Mouse (Mus musculus) adrenal gland, postnatal 36 days (tissue): ENCODE data around the gene Ltbr. TPM values are rescaled to one million over a fixed set of nuclear protein-coding genes. Genes with fewer than 3 reads are reported as not detected.

Source experiments
- DNase-seq, 2 experiments: peaks; one replicate each; pipeline ENCODE4 v3.0.0; 2021; ENCODE audit warnings: mixed read lengths in 1 of 2
- total RNA-seq, 2 experiments: library from RNA; stranded (reverse); gene quantifications; 2 replicates each; pipeline ENCODE4 v1.2.3; 2021

The Ltbr gene
- total RNA-seq, 2 experiments from 2014 or later: 76.7 to 87.4 TPM

DNA sequence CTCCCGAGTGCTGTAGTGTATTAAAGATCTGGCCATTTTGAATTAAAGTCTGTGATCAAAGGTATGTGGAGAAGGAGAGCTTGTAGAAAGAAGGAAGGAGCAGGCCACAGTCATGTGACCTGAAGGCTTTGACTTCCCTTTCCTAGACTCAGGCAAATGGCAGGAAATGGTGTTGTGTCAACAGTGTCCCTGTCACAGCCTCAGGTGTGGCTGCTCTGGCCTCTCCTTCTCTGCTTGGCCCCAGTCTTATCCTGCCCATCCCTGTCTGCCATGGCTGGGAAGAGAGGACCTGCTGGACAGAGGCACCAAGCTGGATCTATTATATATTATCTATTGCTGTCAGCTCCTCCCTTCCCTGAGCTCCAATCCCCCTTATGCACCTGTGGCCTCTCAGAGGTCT is 31.9 kb upstream of the Ltbr start:
- DNase-seq: no peak

DNA sequence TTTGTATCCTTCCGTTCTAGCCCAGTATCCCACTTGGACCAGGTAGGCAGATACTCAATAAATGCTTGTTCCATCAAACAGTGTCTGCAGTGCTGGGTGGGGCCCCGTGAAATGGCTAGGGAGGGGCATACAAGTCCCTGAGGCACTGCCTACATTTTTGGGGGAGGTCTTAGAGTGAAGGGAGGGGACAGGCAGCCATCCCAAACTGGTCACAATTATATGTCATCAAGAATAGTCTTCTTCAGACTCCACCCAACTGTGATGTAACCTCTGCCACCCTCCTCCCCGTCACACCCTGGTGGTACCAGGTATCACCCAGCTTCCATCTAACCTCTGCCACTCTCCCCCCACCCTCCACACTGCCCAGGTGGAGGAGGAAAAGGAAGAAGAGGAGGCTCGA is 31.2 kb upstream of the Ltbr start:
- DNase-seq: no peak

DNA sequence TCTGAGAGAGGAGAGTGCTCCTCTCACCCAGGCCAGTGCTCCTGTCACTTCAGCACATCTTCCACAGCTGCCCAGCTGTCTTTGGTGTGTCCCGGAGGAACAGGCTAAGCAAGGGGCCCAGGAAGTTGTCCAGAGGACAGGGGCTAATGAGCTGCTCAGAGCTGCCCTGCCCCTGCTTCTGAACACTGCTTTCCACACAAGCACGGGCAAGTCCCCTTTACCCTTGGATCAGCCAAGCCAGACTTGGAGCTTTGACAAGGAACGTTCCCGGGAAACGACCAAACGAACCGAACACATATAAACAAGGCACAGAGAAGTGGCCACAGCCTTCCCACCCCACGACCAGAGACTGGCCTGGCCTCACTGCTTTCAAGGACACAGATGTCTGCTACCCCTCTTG is 30.4 kb upstream of the Ltbr start:
- DNase-seq: no peak

DNA sequence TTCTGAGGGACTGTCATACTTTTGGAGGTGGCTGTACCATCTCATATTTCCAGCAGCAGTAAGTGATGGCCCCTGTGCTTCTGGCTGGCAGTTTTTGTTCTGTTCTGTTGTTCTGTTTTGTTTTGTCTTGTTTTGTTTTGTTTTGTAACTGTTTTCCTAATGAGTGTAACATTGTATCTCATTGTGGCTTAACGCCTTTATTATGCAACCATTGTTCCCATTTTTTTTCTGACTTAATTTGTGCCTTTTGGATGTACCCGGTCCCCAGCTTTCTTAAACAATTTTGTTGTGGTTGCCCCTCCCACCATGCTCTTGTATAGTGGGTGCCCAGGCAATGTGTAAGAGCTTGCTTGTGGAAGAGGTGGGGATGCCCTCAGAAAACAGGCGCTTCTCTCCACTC is 28.5 kb upstream of the Ltbr start:
- DNase-seq: no peak

DNA sequence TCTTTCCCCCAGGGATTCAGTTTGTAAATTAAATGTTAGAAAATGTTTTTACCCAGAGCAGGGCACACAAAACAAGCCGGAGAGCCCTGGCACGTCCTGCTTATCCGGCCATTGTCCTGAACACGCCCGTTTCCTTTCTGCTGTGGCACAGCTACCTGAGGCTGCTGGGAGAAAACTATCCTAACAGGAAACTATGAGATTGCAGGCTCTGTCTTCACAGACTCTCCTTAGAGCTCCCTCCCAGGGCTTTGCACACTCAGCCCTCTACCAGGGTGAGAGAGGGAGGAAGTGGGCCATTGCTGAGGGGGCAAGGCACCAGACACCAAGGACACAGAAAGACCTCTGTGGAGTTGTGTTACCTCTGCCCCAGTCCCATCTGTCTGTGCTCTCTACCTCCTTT is 26.6 kb upstream of the Ltbr start:
- no peak for DNase-seq

DNA sequence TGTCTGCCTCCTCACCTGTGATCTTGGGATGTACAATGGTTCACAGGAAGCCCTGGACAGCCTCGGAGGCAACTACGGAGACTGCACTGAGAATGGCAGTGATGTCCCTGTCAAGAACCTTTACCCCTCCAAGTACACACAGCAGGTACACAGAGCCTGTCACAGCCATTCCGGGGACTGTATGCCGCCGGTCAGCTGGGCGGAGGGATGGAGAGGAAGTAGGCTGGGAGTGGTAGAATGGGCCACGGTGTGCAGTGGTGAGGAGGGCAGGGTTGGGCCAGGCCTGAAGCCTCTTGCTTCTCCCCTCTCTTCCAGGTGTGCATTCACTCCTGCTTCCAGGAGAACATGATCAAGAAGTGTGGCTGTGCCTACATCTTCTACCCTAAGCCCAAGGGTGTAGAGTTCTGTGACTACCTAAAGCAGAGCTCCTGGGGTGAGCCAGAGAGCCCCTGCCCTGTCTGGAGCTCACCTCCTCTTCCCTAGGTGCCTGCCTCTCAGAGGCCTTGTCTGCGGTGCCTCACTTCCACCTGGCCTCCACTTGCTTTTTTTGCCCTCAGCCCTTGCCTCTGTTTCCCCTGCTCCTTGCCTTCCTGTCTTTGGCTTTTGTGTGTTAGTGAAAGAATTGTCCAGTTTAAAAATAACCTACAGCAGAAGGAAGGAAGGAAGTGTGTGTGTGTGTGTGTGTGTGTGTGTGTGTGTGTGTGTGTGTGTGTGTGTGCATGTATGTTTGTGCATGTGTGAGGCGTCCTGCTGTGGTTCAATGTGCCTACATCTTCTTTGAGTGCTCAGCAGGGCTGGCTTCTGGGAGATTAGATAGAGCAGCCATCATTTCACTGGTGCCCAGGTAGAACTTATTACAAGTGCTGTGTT is 25.3 kb upstream of the Ltbr start:
- DNase-seq: no peak

DNA sequence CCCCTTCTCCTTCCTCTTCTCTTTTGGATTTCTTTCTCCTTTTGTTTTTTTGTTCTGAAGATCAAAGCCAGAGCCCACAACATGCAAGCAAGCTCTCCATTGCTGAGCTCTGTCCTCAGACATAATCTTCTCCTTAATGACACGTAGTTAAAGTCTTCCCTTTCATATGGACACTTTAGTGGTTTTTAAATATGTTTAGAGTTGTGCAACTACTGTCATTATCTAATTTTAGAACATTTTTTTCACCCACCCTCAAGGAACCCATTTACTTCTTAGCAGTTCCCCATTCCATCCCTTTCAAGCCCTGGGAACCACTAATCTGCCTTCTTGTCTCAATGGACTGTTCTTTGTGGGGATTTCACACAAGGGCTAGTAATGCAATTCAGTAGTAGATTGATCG is 20.7 kb upstream of the Ltbr start:
- no peak for DNase-seq

DNA sequence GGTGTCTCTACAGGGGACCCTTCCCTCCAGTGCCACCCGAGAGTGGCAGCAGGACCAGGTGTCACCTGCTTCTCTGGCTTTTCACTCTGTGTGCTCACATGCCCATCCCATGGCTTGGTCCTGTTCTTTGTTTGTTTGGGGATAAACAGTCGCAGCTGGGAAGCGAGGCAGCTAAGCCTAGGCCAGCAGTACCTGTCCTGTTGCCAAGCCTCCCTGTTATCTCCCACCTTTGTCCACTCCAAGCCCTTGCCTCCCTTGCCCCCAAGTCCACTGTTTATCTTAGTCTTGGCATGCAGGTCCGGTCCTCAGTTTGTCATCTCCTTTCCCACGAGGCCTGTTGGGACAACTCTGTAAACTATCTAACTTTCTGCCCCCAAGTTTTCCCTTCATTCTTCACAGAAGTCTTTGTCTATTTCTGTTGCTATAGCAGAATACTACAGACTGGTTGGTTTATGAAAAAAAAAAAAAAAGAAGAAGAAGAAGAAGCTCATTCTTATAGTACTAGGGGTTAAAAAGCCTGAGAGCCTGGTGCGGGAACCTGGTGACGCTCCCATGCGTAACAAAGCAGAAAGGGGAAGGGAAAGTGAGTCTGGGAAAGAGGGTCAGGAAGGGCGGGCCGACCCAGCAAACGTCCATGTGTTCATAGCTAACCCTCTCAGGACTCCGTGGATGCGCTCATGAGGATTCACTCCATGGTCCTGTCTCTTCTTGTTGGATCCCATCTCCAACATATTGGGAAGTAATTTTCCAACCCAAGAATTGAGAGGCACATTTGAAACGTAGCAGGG is 19.6 kb upstream of the Ltbr start:
- no peak for DNase-seq

DNA sequence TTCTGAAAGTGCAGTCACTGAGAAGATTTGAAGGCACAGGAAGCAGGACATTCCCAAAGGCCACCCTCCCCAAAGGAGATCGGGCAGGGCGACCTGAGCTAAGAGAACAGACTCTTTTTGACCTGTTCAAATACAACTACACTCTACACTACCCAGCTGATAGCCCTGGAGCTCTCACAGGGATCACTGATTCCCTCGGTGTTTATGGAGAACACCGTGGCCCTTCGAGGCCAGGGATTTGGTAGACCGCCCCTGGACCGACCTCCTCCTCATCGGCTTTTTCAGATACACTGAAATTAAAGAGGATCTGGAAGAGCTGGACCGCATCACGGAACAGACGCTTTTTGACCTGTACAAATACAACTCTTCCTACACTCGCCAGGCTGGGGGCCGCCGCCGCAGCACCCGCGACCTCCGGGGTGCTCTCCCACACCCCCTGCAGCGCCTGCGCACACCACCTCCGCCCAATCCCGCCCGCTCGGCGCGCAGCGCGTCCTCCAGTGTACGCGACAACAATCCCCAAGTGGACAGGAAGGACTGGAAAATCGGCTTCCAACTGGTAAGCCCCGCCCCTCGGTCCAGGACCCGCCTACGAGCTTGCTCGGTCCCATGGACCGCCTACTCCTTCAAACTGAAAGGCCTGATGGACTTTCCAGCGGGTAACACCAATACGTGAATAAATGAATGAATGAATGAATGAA is 17.1 kb upstream of the Ltbr start:
- peak; percentile 97 to 98 for DNase-seq

DNA sequence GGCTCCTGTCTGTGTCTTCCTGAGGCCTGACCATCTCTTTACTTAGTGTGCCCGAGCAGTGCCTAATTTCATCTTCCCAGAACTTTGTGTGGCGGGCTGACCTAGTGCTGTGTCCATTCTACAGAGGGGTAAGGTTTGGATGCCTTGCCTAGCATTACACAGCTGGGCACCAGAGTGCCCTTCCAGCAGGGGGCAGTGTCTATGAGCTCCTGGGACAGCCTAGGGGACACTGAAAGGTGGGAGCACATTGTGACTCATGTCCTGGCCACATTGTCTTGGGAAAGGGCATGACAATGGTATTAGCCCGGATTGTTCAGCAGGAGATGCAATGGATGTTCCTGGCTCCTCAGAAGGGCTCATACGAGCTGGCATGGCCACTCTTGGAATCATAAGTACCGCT is 14.6 kb upstream of the Ltbr start:
- DNase-seq: peak; percentile 75 to 79

DNA sequence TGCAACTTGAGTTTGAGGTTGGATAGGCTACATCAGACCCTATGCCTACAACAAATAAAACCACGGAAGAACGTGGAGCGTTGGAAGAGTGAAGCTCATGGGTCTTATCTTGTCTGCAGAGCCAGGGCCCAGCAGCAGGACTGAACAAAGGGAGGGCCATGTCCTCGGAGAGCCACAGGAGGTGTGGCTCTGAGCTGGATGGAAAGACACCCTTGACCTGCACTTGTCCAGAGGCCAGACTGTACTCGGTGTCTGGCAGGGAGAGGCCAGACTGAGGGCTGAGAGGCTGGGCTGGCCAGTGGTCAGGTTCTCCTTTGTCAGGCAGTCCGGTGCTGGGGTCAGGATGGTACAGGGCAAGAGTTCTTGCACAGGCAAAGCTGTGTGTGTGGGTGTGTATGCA is 11.7 kb upstream of the Ltbr start:
- DNase-seq: peak; percentile 59

DNA sequence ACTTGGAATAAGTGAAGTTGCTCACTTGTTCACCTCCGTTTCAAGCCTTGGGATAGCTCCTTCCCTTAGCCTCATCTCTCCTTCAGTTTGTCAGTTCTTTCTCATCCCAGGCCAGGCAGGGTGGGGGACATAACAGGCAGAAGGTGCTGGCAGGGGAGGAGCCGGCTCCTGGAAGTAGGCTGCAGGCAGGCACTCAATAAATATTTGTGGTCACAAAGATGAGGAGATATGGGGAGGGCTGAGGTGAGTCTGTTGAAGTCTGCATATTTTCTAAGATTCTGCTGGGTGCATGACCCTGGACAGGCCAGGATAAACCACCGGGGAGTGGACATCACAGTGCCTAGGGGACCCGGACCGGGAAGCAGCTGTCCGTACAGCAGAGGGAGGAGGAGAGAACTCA is 9.9 kb upstream of the Ltbr start:
- no peak for DNase-seq

DNA sequence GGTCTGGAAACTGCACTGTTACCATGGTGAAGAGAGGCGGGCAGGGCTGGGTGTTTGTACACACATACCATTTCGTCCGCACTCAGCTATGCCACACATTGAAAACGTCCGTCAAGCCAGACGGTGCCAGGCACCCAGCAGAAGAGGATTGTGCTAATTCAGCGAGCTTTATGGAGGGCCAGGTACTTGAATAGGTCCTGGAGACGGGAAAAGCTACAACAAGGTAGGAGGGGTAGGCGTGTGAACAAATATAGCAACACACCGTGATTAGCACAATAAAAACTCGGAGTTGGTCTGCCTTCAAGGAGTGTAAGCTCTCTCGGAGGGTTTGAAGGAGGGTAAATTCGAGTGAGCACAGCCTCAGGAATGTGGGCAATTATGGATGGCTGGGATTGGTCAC is 9.1 kb upstream of the Ltbr start:
- DNase-seq: no peak

DNA sequence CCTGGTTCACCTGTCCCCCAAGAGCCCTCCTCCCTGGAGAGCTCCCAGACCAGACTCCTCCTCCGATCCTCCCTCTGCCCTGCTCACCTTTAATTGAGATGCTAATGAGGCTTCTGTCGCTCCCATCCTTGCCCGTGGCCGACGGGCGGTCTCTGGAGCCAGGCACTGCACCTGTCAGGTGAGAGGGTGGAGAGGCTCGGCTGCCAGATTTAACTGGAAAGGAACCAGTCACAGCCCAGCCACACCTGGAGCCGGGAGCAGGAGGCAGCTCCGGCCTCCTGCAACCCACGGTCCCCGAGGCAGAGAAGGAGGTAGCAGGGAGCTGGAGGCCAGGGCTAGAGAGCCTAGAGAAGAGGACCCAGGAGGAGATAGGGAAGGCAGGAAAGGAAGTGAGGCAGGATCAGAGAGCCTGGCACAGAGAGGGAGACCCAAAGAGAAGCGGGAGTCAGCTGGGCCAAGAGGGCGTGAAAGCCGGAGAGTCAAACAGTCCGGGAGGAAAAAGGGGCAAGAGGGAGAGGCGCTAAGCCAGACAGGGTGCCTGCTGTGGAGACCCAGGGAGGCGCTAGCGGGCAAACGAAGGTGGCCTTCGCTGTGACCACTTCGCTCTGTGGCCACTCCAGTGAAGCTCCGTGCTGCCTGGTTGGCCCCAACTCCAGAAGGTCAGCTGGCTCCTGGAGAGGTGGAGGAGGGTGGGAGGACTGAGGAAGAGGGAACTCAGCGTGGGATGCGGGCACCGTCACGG is 7.6 kb upstream of the Ltbr start:
- no peak for DNase-seq

DNA sequence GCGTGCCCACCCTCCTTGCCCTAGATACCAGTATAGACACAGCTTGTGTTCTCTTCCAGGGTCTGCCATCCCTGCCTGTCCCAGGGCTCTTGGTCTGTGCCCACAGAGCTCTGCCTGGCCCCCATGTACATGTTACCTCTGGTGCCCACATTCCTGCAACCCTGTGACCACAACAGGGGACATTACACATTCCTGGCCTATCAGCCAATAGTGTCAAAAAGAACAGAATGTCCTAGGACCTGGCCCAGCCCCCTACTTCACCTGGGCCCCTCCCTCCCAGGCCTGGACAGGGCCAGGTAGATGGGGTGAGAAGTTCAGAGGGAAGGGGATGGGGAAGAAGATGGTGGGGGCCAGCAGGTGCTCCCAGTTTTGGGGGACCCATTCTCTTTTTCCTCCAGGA is 6.6 kb upstream of the Ltbr start, which contains the start of gene Scnn1a:
TSS of gene Scnn1a (plus strand) at position 337 of the 400 bp plus-strand sequence.
- no peak for DNase-seq

DNA sequence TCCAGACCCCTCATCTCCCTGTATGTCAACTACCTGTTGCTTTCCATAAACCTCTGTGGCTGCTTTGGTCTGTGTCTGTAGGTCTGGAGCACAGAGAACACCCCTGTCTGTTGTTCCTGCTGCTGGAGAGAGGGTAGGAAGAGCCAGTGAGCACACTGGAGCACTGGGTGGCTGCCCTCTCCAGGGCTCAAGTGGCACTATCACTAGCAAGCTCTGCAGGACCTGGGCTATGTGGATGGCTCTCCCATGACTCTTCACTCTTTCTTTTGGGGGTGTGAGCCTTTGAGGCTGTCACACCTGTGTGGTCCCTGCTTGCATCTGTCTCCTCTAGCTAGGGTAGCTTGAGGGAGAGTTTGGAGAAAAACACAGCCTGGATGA is 6.2 kb upstream of the Ltbr start:
- DNase-seq: no peak

DNA sequence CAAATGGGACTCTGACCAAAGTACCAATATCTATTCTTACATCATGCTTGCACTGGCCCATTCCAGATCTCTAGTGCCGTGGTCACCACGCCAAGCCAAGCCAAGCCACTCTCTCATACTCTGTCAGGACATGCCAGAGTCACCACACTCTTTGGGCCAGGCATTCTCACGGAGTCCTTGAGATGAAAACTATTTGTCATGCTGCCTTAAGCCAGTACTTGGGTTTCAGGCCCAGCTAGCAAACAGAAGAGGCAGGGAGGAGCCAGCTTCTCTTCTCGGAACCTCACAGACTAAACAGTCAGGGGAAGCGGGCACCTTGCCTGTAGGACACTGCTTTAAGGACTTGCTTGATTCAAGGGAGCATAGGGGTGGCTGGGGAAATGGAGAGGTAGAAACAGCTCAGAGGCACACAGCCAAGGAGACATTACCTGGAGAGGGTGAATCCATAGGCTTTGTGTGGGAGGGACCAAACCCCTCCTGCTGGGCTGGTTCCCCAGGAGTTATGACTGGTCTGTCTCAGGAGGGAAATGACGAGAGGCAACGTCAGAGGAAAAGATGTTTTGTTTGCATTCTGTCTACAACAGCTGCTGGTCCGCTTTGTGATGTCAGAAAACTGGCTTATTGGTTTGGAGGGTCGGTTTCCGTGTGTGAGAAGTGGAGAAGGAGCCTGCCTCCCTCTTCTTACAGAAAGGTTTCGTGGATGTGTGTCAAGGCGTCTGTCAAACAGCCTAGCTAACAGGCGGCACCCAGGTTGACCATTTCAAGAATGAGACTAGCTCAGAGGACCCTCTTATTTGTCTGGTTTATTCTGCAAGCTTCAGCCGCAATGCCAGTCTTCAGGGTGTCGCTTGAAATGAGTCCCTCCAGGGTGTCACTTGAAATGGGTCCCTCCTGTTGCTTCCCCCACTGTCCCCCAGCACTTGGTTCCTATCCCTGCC is 5.6 kb upstream of the Ltbr start:
- DNase-seq: peak; percentile 70 to 80

DNA sequence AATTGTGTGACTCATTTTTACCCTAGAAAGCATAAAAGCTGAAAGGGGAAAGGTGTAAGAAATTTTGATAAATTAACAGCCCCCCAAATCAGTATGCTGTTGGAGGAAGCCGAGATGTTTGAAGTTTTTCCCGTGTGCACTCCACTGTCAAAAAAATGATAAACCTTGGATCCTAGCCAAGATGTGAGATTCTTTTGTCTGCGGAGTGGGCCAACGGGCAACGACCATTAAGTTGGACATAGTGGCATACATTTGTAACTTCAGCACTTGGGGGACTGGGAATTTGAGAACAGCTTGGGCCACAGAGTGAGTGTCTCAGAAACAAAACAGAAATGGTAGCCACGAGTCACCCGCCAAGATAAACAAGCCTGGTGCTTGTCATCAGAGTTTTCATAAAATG is 3.4 kb upstream of the Ltbr start:
- no peak for DNase-seq

DNA sequence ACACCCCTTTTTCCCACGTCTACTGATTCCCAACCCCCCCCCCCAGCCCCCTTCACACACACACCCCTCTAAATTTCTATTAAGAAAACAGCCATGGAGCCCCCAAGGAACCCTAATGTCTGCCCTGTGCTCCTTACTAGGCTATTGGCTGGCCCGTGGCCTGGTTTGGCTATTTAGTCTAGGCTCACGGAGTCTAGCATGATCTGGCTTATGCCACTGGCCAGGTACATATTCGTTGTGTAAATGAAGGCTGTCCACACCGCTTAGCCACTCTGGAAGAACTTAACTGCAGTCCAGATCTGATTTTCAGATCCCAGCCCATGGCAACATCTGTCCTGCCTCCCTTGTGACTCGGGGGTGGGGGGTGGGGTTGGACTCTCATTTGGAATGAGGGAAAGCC is 1.1 kb upstream of the Ltbr start:
- no peak for DNase-seq

DNA sequence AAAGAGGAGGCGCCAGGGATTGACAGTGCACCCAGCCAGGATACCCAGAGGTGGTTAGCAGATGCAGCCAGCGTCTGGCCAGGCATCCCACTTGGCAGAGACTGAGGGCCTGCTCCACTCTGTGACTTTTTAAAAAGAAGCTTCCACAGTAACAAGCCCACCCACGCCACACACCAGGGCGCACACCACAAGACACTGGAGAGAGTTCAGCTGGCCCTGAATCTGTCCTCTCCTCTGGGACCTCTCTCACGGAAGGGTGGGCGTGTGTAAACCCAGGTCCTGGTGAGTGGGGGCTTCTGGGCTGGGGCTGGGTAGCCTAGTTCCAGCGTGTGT is 512 bp upstream of the Ltbr start:
- no peak for DNase-seq
